Mouse (Mus musculus): ENCODE measurements around the gene Krt14. TPM values are rescaled to one million over a fixed set of nuclear protein-coding genes. Genes with fewer than 3 reads are reported as not detected.
A peak's percentile ranks its signal among the peaks of the same experiment; 100 is the strongest.

The Krt14 gene
- total RNA-seq, 2 experiments from 2014 or later = 0.54 TPM; not detected in 1

GRCm38 (mm10) chr11:100168071-100168470 lies 39.3 kb downstream of the Krt14 start:
- DNase-seq (ENCODE audit: low spot score in 2 of 2) = peak in 1 of 2 experiments; percentile 9

DNA sequence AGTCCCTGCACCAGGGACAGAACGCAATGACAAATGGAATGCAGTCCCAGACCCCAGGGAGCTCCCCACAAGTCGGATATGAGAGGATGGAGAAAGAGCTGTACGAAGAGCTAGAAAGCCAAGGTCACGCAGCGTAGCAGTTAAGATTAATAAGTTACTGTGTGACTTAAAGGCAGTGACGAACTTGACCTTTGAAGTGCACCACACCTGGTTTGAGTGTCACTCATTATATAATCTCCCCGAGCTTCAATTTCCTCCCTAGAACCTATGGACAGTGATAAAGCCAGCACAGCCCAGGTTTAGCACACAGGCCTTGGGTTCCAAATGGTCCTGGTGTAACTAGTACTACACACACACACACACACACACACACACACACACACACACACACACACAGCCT lies 43.0 kb downstream of the Krt14 start:
- DNase-seq (ENCODE audit: low spot score in 2 of 2) = no peak

GRCm38 (mm10) chr11:100157908-100158477 lies 49.4 kb downstream of the Krt14 start:
- DNase-seq (ENCODE audit: low spot score in 2 of 2) = no peak

DNA sequence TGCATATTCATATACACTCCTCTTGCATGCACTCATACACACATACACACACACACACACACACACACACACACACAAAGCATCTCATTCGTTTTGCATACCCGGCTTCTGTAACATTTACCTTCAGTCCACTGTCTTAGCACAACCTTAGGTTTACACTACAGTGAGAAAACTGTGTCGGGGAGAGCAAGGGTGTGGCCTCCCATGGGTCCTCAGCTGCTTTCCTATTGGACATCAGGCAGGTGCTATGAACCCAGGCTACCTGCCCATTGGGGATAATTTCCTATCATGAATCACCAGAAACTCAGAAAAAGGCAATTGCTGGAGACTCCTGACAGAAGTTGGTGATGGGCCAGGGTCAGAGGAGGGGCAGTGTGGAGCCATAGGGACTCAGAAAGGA lies 50.0 kb downstream of the Krt14 start:
- DNase-seq (ENCODE audit: low spot score in 2 of 2) = no peak

DNA sequence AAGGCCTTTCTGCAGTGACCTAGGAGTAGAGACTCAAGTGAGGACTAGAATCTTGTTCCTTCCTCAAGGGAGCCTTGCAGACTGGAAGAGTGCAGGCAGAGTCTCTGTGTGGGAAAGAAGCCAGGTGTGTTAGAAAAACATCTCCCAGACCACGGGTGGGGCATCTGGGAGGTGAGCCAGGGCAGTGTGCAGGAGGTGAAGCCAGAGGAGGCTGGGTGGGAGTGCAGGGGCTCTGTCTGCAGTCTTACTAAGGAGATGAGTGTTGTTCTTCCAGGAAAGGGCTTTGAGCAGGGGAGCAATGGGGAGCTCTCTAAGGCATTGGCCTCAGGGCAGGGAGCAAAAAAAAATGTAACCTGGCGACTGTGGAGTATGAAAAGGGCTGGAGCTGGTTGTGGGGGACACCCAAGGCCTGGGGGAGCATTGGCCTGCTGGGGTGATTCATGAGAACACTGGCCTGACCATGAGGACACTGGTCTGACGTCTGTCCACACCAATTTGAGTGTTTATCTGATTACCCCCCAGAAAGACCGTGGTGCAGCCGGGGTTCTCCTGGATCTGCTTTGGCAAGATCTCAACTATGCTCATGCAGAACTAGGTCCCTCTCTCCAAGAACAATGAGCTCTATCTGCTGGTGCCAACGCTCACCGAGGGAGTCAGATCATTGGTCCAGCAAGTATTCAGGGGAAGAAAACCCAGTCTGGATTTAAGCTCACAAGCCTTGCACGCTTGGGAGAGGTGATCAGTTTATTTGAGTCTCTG lies 51.7 kb downstream of the Krt14 start:
- DNase-seq (ENCODE audit: low spot score in 2 of 2) = no peak

Other genes with a start within 250 kb of the Krt14 start
- gene Krtap29-1, start 228.5 kb downstream of the Krt14 start, total RNA-seq (2021) = not detected
- not detected for gene Krtap16-1, start 221.0 kb downstream of the Krt14 start, total RNA-seq (2021)
- not detected for gene Krtap17-1, start 213.6 kb downstream of the Krt14 start, total RNA-seq (2021)
- gene Krt33a, start 191.3 kb downstream of the Krt14 start, total RNA-seq (2021) = not detected
- gene Krt33b, start 177.7 kb downstream of the Krt14 start, total RNA-seq (2021) = not detected
- gene Krt34, start 166.0 kb downstream of the Krt14 start, total RNA-seq (2021) = not detected
- gene Krt31, start 157.0 kb downstream of the Krt14 start, total RNA-seq (2021) = not detected
- gene Krt32, start 119.3 kb downstream of the Krt14 start, total RNA-seq (2021) = not detected
- not detected for gene Krt35, start 111.3 kb downstream of the Krt14 start, total RNA-seq (2021)
- gene Krt36, start 101.9 kb downstream of the Krt14 start, total RNA-seq (2021) = under 1 TPM; 0.43 to 0.51 TPM
- not detected for gene Krt13, start 86.0 kb downstream of the Krt14 start, total RNA-seq (2021)
- not detected for gene Krt15, start 71.6 kb downstream of the Krt14 start, total RNA-seq (2021)
- gene Krt19, start 58.9 kb downstream of the Krt14 start, total RNA-seq (2021) = 1 to 10 TPM; 2.2 to 5.9 TPM
- gene Krt9, start 14.3 kb downstream of the Krt14 start, total RNA-seq (2021) = not detected
- not detected for gene Krt16, start 41.4 kb upstream of the Krt14 start, total RNA-seq (2021)
- not detected for gene Krt17, start 53.5 kb upstream of the Krt14 start, total RNA-seq (2021)
- not detected for gene Krt42, start 62.3 kb upstream of the Krt14 start, total RNA-seq (2021)
- gene Eif1, start 112.3 kb upstream of the Krt14 start, total RNA-seq (2021) = 1,000 to 10,000 TPM; 1,436 to 1,462 TPM
- gene Gast, start 126.9 kb upstream of the Krt14 start, total RNA-seq (2021) = not detected
- gene Hap1, start 148.6 kb upstream of the Krt14 start, total RNA-seq (2021) = 10 to 100 TPM; 46.9 to 49.7 TPM
- gene Jup, start 190.2 kb upstream of the Krt14 start, total RNA-seq (2021) = 10 to 100 TPM; 55.3 to 64.5 TPM
- 10 to 100 TPM; 26.3 to 33.5 TPM for gene P3h4, start 207.3 kb upstream of the Krt14 start, total RNA-seq (2021)
- 10 to 100 TPM; 13.4 to 19.0 TPM for gene Fkbp10, start 208.1 kb upstream of the Krt14 start, total RNA-seq (2021)
- 10 to 100 TPM; 45.6 to 50.0 TPM for gene Nt5c3b, start 234.3 kb upstream of the Krt14 start, total RNA-seq (2021)
- gene Klhl10, start 234.4 kb upstream of the Krt14 start, total RNA-seq (2021) = under 1 TPM; 0.67 to 0.96 TPM